Mouse (Mus musculus): ENCODE measurements around the gene Abhd16a.
A peak's percentile ranks its signal among the peaks of the same experiment; 100 is the strongest.
"Not testable (repeated sequence)": the region's sequence is repeated elsewhere in the genome, so short reads cannot be mapped to it uniquely, and the experiment has no call there.

Abhd16a gene

DNA sequence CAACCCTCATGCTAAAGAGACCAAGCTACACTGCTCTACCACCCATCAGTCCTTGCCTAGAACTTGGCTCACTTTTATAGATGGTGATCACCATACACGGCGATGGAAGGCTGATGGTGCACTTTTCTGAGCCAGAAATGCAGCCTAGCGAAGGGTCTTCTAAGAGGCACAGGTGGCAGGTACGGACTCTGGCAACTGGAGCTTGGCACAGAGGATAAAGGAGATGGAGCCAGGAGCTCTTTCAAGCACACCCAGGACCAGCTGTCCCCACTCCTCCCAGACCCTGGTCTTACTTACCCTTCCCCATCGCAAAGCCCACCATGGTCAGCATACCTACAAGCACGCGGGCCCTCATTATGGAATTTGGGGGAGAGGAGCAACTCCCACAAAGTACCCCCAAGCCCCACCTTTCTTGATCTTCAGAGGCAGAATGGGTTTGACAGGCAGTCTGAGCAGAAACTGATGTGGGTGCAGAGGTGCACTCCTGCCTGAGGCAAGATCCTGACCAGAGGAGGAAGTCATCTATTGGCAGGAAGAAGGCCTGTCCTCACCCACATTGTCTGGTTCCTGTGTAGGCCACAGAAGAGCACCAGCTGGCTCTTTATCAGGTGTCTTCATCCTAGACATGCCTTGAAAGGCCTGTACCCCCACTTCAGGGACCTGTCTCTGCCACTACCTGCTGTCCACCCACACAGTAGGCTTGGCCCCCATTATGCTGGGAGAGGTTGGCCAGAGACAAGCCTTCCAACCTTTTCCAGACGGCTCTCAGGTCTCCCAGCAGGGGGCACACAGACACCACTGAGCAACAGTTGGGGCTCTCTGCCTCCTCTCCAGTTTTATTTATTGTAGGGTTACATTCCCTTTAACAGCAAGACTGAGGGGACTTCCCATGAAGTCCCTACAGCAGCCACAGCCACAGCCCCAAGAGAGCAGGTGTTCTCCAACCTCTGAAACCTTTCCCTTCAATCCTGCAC is 26.3 kb downstream of the Abhd16a start, which contains the start of gene Ly6g5b:
Ly6g5b (minus strand) TSS at position 383 of the 974 bp plus-strand sequence.
- DNase-seq (ENCODE audit: low spot score in 2 of 2): peak; percentile 47 to 76

DNA sequence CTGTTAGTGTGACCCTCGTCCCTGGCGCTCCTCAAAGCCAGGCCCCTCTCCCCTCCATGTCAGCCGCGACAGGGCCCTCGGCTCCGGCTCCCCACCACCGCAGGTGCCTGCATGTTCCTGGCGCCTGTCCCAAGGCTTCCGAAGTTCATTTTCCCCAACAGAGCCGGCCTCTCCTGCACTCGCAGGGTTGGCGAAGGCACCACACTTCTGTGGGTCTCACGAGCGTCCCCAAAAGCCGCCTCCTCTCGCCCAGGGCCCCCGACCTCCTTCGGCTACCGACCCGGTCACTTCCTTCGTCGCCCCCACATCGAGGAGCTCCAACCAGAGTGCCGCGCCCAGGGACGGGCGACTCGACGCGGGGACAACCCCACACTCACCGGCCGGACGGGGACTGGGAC is 31.7 kb downstream of the Abhd16a start:
- no peak for DNase-seq (ENCODE audit: low spot score in 2 of 2)

DNA sequence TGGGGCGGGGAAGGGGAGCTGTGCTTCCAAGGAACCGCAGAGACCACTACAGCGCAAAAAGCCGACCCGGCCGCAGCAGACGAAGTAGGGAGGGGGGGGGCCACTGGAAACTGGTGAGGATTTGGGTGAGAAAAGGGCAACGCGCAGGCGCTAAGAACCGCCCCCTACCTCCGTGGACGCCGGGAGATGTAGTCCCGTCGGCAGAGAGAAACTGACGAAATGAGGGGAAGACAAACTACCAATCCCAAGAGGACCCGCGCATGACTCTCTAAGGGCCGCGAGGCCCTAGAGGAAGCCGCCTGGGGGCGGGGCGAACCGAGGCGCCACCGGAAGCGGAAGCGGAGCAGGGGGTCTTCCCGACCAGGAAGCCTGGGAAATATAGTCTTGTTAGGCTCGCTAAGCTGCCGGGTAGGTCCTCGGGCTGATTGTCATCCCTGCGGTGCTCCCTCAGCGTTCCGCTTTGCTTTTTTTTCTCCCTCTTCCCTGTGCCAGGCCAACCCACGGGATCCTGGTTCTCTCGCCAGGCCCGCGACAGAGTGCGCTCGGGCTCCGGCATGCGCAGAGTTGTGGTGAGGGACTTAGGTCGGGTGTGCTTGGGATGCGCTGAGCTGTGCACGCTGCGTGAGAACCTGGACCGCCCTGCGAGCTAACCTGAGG is 32.2 kb downstream of the Abhd16a start, which contains the start of gene Gpank1:
Gpank1 (plus strand) TSS at position 313 of the 657 bp plus-strand sequence.
- peak; percentile 96 for DNase-seq (ENCODE audit: low spot score in 2 of 2)

DNA sequence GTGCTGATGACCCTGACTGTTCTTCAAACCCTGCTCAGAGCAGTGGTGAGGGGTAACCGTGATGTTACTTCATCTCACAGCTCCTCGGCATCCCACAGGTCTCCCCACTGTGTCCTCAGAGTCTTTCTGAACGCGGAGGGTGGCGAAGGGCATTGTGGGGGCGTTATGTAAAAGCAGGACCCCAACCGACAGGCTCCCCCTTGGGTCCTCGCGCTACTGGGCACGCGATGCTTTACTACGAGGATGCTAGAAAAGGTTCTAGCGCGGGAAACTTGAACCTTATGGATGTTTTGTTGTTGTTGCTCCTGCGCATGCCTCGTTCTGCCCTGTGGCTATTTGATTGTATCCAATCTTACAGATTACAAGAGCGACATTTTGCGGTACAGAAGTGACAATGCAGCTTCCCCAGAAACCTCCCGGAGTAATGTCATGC is 32.8 kb downstream of the Abhd16a start, which contains the start of gene Csnk2b:
Csnk2b (minus strand) TSS at position 183 of the 433 bp plus-strand sequence.
- peak; percentile 48 to 73 for DNase-seq (ENCODE audit: low spot score in 2 of 2)

DNA sequence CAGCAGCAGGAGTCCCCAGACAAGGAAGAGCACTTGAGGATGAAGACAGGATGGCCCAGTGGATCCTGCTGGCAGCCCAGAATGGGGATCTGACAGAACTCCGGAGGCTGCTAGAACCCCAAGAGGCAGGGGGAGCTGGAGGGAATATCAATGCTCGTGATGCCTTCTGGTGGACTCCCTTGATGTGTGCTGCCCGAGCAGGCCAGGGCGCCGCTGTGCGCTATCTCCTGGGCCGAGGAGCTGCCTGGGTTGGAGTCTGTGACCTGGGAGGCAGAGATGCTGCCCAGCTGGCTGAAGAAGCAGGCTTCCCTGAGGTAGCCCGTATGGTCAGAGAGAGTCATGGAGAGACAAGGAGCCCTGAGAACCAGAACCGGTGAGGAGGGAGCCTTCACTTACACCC is 34.2 kb downstream of the Abhd16a start:
- not testable (repeated sequence) for DNase-seq (ENCODE audit: low spot score in 2 of 2)

DNA sequence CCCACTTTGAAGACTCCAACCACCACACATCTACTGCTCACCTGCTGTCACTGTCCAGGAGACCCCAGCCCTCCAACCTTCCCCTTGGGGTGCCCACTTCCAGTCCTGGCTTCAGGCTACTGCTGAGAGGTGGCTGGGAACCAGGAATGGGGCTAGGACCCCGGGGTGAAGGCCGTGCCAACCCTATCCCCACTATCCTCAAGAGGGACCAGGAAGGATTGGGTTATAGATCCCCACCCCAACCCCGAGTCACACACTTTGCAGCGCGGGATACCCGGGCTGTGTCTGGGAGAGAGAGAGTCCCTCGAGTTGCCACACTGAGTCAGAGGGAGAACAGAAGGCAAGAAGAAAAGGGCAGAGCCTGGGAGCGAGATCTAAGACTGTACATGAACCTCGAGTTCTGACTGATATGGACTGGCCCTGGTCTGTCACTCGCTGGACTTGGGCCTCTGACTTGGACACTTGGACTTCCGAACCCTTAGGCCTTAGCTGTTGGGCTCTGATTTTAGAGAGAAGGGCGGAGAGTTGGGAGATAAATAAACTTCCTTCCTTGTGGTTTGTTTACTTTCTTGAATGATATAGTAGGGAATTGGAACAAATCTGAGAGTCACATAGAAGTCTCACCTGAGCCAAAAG is 35.3 kb downstream of the Abhd16a start:
- not testable (repeated sequence) for DNase-seq (ENCODE audit: low spot score in 2 of 2)

DNA sequence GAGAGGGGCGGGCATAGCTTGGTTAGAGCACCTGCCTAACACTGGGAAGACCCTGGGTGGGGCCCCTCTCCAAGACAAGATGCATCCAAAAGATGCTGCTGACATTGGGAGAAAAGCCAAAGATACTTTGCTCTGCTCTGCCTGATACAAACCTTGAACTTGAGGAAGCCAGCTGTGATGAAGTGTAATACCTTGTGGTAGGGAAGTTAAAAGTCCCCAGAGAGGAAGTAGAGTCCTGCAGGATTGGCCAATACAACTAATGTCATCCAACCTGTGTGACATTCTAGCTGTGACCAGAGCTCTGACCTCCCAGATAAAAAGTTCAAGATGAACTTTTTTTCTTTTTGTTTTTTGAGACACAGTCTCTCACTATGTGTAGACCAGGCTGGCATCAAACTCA is 36.0 kb downstream of the Abhd16a start:
- no peak for DNase-seq (ENCODE audit: low spot score in 2 of 2)

DNA sequence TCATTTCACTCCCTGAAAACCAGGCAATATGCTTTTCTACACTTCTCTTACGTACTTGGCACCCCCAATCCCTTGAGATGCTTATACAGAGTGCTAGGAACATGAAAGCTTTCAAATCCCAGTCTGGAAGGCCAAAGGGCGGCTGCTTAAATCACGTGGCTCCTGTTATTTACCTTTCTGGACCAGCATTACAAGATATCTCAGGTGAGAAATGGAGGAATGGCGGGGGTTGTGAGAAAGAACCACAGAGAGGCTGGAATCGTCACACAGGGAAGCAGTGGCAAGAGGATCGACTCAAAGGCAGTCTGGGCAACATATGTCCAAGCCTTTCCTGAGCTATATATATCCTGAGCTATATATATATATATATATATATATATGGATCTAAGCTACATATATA is 36.5 kb downstream of the Abhd16a start:
- no peak for DNase-seq (ENCODE audit: low spot score in 2 of 2)

DNA sequence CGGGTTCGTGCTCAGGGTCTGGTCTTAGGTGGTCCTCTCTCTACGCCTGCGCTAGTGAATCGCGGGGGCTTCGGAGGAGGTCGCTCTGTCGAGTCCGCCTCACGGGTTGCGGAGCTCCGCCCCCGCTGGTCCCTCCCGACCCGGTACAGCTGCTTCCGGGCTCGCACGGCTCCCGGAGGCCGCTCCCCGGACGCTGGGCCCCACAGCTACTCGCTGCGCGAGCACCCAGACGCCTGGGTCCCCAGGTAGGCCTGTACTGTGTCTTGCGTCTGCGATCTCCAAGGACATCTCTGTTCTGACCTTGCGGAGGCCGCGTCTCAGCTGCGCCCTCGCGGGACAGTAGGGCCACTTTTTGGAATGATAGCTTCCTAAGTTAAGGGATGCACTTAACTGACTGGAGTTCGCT is 37.1 kb downstream of the Abhd16a start, which contains the start of gene D17H6S53E:
D17H6S53E (plus strand) TSS at position 168 of the 406 bp plus-strand sequence.
- DNase-seq (ENCODE audit: low spot score in 2 of 2): peak; percentile 80 to 89

DNA sequence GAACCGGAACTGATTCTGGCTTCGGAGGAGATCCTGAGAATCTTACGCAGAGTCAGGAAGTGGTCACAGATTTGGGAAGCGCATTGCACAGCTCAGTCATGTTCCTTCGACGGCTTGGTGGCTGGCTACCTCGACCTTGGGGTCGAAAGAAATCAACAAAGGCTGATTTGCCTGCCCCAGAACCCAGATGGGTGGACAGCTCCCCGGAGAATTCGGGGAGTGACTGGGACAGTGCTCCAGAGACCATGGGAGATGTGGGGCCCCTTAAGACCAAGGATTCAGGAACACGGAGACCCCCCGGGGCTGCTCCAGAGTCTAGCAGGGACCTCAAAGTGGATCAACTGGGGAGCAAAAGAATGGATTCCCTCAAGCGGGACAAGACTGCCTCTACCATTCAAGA is 38.0 kb downstream of the Abhd16a start:
- DNase-seq (ENCODE audit: low spot score in 2 of 2): peak in 1 of 2 experiments; percentile 59

DNA sequence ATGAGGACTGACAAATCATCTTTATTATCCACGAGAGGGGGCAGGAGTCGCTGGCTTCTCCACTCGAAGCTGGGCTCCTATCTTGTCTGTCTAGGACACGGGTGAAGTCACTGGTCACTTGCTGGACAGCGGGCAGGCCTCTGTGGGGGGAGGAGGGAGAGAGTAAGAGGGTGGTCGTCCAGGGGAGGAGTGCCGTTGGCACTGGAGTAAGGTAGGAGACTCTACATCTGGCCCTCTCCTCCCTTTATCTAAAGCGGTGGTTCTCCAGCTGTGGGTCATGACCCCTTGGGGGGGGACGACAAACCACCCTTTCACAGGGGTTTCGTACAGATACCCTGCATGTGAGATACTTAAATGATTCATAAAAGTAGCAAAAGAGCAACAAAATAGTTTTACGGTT is 39.9 kb downstream of the Abhd16a start:
- DNase-seq (ENCODE audit: low spot score in 2 of 2): peak in 1 of 2 experiments; percentile 59

DNA sequence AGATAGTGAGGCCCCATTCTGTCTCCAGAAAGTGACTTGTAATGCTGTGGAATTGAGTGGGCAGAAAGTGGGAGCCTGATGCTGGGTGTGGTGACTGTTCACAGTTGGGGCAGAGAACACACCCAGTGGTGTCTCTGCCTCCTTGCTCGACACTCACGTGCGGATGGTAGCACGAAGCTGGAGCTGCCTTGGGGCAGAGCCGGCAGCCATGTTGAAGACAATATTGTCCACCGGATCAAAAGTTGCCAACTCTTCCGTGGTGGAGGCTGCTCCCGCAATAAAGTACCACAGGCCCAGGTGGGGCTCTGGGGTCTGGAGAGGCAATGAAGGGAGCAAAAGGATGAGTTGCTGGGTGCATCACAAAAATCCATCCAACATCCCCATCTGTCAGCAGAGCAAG is 42.0 kb downstream of the Abhd16a start:
- DNase-seq (ENCODE audit: low spot score in 2 of 2): peak in 1 of 2 experiments; percentile 61

DNA sequence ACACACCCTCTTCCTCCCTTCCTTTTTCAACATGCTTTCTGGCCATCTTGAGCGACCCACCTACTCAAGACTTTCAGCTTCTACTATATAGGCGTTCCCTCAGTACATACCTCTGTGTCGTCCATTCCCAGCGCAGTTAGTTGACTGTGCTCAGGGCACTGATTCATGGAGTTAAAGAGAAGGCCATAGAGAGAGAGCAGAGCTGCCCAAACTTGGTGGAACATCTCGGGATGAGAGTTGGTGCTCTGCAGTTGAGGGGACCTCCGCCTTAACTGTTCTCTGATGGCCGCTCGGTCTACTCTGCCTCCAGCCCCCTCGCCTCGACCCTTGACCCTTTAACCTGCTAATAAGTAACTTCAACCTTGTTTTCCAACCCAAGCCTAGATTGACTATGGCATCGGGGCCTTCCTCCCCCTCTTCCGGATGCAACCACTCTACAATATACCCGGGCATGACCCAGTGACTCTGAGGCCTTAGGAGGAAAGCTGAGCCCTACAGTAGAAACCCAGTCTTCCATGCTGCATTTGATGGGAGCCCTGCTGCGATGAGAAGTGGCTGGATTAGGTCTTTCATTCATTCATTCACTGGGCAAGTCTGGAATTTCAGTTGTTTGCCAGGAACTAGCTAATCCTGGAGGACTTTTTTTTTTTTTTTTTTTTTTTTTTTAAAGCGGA is 42.6 kb downstream of the Abhd16a start, which contains the start of gene Apom:
Apom (minus strand) TSS at position 551 of the 674 bp plus-strand sequence.
- DNase-seq (ENCODE audit: low spot score in 2 of 2): no peak

DNA sequence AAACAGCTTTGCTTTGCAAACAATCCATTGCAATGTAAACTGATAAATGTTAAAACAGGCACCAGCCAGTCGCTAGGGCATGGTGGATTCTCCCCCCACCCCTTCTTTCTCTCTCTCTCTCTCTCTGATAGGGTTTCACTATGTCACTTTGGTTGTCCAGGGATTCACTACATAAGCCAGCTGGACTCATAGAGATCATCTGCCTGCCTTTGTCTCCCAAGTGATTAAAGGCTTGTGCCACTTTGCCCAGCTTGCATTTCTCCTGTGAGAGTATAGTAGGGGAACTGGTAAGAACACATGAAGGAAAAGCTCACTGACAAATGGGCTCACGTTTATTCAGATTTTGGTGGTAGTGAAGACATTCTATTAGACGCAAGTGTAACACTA is 43.1 kb downstream of the Abhd16a start:
- DNase-seq (ENCODE audit: low spot score in 2 of 2): no peak

DNA sequence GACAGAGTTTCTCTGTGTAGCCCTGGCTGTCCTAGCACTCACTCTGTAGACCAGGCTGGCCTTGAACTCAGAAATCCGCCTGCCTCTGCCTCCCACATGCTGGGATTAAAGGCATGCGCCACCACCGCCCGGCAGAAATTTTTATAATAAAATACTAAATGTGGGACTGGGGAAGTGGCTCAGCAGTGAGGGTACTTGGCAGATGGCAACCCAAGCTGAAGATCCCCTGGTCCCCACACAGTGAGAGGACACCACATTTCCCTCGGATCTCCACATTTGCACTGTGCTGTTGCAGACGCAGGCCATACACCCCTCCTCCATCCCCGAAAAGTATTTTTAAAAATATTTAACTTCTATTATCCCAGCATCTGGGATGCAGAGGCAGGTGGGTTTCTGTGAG is 44.5 kb downstream of the Abhd16a start:
- no peak for DNase-seq (ENCODE audit: low spot score in 2 of 2)

DNA sequence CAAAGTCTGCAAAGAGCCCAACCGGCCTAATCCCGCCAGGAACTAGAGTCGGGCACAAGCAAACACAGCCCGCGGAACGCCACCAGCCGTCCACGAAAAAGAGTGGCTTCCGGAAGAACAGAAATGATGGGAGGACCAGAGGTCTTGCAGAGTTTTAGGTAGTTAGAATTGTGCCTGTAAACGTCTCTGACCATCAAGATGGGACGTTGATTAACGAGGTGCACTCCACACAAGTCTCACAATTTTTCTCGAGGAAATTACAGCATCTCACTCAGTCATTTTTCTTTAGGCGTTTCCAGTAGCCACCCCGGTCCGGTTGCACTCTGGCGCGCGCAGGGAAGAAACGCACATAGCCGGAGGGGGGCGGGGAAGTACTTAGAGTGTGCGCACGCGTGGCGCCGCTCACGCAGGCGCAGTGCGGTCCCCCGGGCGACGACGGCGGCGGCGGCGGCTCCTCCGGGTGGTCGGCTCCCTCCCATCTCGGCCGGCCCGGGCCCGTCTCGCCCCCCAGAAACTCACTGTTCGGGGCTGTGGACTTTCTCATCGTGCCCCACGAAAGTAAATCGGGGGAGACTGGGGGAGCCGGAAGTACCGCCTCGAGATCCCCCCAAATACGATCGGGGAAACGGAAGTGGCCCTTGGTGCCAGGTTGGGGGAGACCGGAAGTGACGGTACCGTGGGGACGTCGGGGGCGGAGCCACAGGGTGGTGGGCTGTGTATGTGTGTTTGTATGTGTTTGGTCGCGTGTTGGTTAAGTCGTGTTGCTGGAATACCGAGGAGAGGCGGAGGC is 45.9 kb downstream of the Abhd16a start, which contains the start of gene Bag6:
Bag6 (plus strand) TSS at position 378 of the 790 bp plus-strand sequence.
- peak; percentile 93 to 96 for DNase-seq (ENCODE audit: low spot score in 2 of 2)

DNA sequence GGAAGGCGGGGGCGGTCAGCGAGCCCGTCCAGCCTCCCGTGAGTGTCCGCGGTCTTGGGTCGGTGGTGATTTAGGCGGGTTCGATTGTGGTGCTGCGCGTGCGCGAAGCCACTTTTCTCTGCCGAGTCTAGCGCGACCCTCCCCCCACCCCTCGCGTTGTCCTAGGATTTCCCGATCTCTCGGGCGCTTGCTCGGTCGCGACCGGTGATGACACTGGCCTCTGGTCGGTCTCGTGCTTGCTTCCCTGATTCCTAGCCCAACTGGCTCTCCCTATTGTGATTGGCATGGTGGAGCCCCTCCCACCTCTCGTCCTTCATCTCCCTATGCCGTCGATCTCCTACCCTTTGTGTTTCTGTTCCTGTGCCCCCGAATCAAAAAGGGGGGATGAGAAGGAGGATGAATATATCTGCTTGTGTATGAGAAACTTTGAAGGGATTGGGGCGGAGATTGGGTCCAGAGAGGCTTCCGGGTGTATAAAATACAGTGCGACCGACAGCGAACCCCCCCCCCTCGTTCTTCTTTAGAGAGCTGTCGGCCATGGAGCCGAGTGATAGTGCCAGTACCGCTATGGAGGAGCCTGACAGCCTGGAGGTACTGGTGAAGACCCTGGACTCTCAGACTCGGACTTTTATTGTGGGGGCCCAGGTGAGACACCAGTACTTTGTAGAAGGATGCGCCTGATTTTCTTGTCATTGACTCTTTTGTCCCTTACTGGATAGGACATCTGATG is 46.7 kb downstream of the Abhd16a start:
- DNase-seq (ENCODE audit: low spot score in 2 of 2): peak in 1 of 2 experiments; percentile 63

DNA sequence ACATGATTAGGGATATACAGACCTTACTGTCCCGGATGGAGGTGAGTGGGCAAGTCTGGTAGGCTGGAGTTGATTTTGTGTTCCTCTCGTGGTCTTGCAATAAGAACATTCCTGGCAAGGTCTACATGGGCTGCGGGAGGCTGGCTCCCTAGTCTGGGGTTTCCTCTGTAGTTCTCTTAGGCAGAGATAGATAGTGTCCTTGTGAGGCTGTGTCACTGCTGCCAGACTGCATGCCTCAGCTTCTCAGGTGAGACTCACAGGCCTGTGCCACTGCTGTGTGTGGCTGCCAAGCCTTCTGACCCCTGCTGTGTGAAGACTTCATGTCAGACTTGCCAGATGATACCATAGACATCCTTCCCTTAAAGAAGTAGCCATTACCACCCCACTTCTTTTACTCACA is 50.2 kb downstream of the Abhd16a start:
- no peak for DNase-seq (ENCODE audit: low spot score in 2 of 2)

DNA sequence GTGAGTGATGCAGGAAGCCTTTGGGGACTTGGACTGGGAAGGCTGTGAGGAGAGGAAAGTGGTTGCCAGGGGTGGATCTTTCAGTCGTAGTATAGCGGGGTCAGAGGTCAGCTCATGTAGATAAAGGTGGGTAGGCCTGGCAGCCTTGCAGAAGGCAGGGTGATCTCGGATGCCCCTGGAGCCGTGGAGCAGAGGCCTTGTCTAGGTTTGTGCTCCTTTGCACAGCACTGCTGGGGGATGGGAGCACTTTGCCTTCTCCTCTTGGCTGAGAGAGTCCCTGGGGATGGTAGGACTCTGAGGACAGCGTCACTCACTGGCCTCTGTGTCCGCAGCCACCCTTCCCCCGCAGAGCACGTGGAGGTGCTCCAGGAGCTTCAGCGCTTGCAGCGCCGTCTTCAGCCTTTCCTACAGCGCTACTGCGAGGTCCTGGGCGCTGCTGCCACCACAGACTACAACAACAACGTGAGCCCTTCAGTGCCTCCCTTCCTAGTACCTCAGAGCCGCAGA is 51.5 kb downstream of the Abhd16a start:
- no peak for DNase-seq (ENCODE audit: low spot score in 2 of 2)

Measured in spleen, postnatal 4 days (tissue).